ENCODE assay signal across 12 mouse cellular contexts in genomic region chr2:160062148-160062937, GRCm38 (mm10).
A peak's percentile ranks its signal among the peaks of the same experiment; 100 is the strongest.
DNase-seq lines count a peak whose midpoint lies in the region; ATAC-seq and TF ChIP-seq lines count a peak whose summit lies in the region.
"Had no signal": no experiment of that assay in that cellular context is flagged by ENCODE, and none has a peak within 500 bp of the region (broad histone marks: within the 10 kb centered on the region; RNA-seq: fewer than 3 reads in every experiment).

No protein-coding gene starts in this region.

- no peak overlapping the region for H3K9ac ChIP-seq in liver, postnatal 0 days (replicated peaks)
- no peak overlapping the region for H3K9ac ChIP-seq in liver, embryonic 11.5 days (ENCODE audit: low read depth, low read length)

- TF ChIP-seq EP300 in liver, postnatal 0 days (IDR thresholded peaks at IDR 0.05; ENCODE audit: low read depth), result no peak

- H3K4me1 ChIP-seq in liver, postnatal 0 days (ENCODE audit: insufficient read depth), result 0 out of 2 replicates have a peak, but pooled peaks cover 2% of the 10 kb centered on the region
- H3K4me1 ChIP-seq in liver, embryonic 11.5 days (replicated peaks; ENCODE audit: control insufficient read depth, insufficient read depth, low read length), result no peaks in the 10 kb centered on the region
- H3K4me1 ChIP-seq in small intestine, adult 2 months (ENCODE audit: control insufficient read depth, insufficient read depth, insufficient read length, low read length), result no peaks in the 10 kb centered on the region; the same call in 1 of the 2 replicates

- H3K27ac ChIP-seq in liver, postnatal 0 days (ENCODE audit: low read depth), result no peak overlapping the region
- H3K27ac ChIP-seq in liver, embryonic 11.5 days (ENCODE audit: low read depth, low read length), result no peak overlapping the region
- H3K27ac ChIP-seq in small intestine, adult 2 months (ENCODE audit: insufficient read depth, low read depth, low read length), result no peak overlapping the region

- H3K4me2 ChIP-seq in liver, postnatal 0 days (ENCODE audit: low read depth, low read length), result no peak overlapping the region
- H3K4me2 ChIP-seq in liver, embryonic 11.5 days, result no peak overlapping the region

- no peaks in the 10 kb centered on the region for H3K27me3 ChIP-seq in liver, postnatal 0 days (ENCODE audit: insufficient read depth, low read length)
- no peaks in the 10 kb centered on the region for H3K27me3 ChIP-seq in liver, embryonic 11.5 days (replicated peaks; ENCODE audit: control insufficient read depth, insufficient read depth, low read length)
- H3K27me3 ChIP-seq in small intestine, adult 2 months (ENCODE audit: control insufficient read depth, insufficient read depth, low read length), result no peaks in the 10 kb centered on the region

- TF ChIP-seq CTCF in liver, postnatal 0 days (IDR thresholded peaks at IDR 0.05; ENCODE audit: low read depth), result peak; percentile 59
- peak; percentile 33; the same call in 1 of the 2 replicates for TF ChIP-seq CTCF in small intestine, adult 2 months (IDR thresholded peaks at IDR 0.05; ENCODE audit: extremely low read depth, insufficient read length, insufficient replicate concordance, low read depth, low read length)

- peak; percentile 19 for DNase-seq in embryo, embryonic 11 days
- DNase-seq in embryo, embryonic 10 days (ENCODE audit: low spot score), result no peak
- DNase-seq in liver, postnatal 0 days, result no peak
- DNase-seq in liver, embryonic 11.5 days (ENCODE audit: low spot score), result no peak
- DNase-seq in cerebellum, adult 11 months, result no peak
- DNase-seq in natural killer cell, adult 2 months (ENCODE audit: low spot score in 2 of 2), result no peak
- DNase-seq: cerebellum, adult 8-10 months; left cerebral cortex, postnatal 4 days; right cerebral cortex, postnatal 14 days had no signal

- 55% methylated on average over 4 of the region's 4 CpGs for WGBS in liver, postnatal 0 days (ENCODE audit: insufficient replicate concordance)
- 51% methylated on average over 4 of the region's 4 CpGs for WGBS in liver, embryonic 11.5 days
- 58% methylated on average over 4 of the region's 4 CpGs for WGBS in small intestine, adult 2 months

- no peak for ATAC-seq in liver, postnatal 0 days
- ATAC-seq in liver, embryonic 11.5 days (replicated peaks; ENCODE audit: low FRiP score), result no peak
- peak; percentile 42; the same call in 1 of the 2 replicates for ATAC-seq in granulocyte monocyte progenitor cell, adult 5-6 weeks (replicated peaks; ENCODE audit: poor library complexity, severe bottlenecking)

- H3K36me3 ChIP-seq in liver, postnatal 0 days (replicated peaks; ENCODE audit: insufficient read depth, low read length), result no peaks in the 10 kb centered on the region
- H3K36me3 ChIP-seq in liver, embryonic 11.5 days (ENCODE audit: control insufficient read depth, insufficient read depth, low read length), result no peaks in the 10 kb centered on the region
- no peaks in the 10 kb centered on the region for H3K36me3 ChIP-seq in small intestine, adult 2 months (ENCODE audit: control insufficient read depth, insufficient read depth, low read length)

- H3K4me3 ChIP-seq in liver, postnatal 0 days (ENCODE audit: low read depth, low read length), result no peak overlapping the region
- H3K4me3 ChIP-seq in liver, embryonic 11.5 days (ENCODE audit: low read depth, low read length), result no peak overlapping the region
- no peak overlapping the region for H3K4me3 ChIP-seq in small intestine, adult 2 months (ENCODE audit: low read depth, low read length)
- H3K4me3 ChIP-seq: erythroblast, embryonic 14.5 days had no signal

- no peak for TF ChIP-seq POLR2A in small intestine, adult 2 months (IDR thresholded peaks at IDR 0.05; ENCODE audit: low read depth, low read length)

- no peaks in the 10 kb centered on the region for H3K9me3 ChIP-seq in liver, postnatal 0 days (ENCODE audit: low read length)
- H3K9me3 ChIP-seq in liver, embryonic 11.5 days (ENCODE audit: control insufficient read depth, low read length), result no peaks in the 10 kb centered on the region
